Comparison of ENCODE assay signal across 8 mouse cellular contexts in the genomic region with DNA sequence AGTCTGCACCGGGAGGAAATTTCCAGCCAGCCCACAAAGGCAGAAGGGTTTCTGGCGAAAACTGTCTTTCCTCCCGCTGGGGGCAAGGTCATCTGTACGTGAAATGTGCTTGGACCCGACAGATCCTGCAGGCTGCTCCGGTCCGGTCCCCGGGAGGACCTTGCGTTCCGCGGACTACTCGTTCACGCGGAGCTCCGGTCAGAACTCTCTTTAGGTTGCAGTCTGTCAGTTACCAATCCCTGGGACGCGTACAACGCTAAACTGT. TPM values are rescaled to one million over a fixed set of nuclear protein-coding genes. Genes with fewer than 3 reads are reported as not detected.
A peak's percentile ranks its signal among the peaks of the same experiment; 100 is the strongest.
DNase-seq lines count a peak whose midpoint lies in the region; ATAC-seq and TF ChIP-seq lines count a peak whose summit lies in the region.

No protein-coding gene starts in this region.

- H3K4me2 ChIP-seq in kidney, postnatal 0 days (ENCODE audit: low read length): peak overlapping the region; percentile 98
- H3K4me2 ChIP-seq in embryonic facial prominence, embryonic 12.5 days (replicated peaks): peak overlapping the region; percentile 98
- peak overlapping the region; percentile 85 for H3K4me2 ChIP-seq in intestine, embryonic 14.5 days (ENCODE audit: low read length)
- H3K4me2 ChIP-seq in midbrain, embryonic 16.5 days (ENCODE audit: low read length): peak overlapping the region; percentile 92

- peaks cover 31% of the 10 kb centered on the region for H3K36me3 ChIP-seq in kidney, postnatal 0 days (ENCODE audit: insufficient read depth, low read length)
- H3K36me3 ChIP-seq in embryonic facial prominence, embryonic 12.5 days: peaks cover 41% of the 10 kb centered on the region
- H3K36me3 ChIP-seq in intestine, embryonic 14.5 days (ENCODE audit: control insufficient read depth, insufficient read depth, low read length): peaks cover 47% of the 10 kb centered on the region
- H3K36me3 ChIP-seq in midbrain, embryonic 16.5 days (ENCODE audit: control insufficient read depth, insufficient read depth, low read length): peaks cover 24% of the 10 kb centered on the region

- no peaks in the 10 kb centered on the region for H3K9me3 ChIP-seq in kidney, postnatal 0 days (replicated peaks; ENCODE audit: low read length)
- no peaks in the 10 kb centered on the region for H3K9me3 ChIP-seq in embryonic facial prominence, embryonic 12.5 days
- no peaks in the 10 kb centered on the region for H3K9me3 ChIP-seq in intestine, embryonic 14.5 days (ENCODE audit: control insufficient read depth, low read length)
- H3K9me3 ChIP-seq in midbrain, embryonic 16.5 days (replicated peaks; ENCODE audit: control insufficient read depth, low read length, poor library complexity, severe bottlenecking): no peaks in the 10 kb centered on the region

- no peaks in the 10 kb centered on the region for H3K27me3 ChIP-seq in kidney, postnatal 0 days (ENCODE audit: insufficient read depth, low read length)
- no peaks in the 10 kb centered on the region for H3K27me3 ChIP-seq in embryonic facial prominence, embryonic 12.5 days
- H3K27me3 ChIP-seq in intestine, embryonic 14.5 days (replicated peaks; ENCODE audit: control insufficient read depth, insufficient read depth, low read length): no peaks in the 10 kb centered on the region
- no peaks in the 10 kb centered on the region for H3K27me3 ChIP-seq in midbrain, embryonic 16.5 days (ENCODE audit: control insufficient read depth, insufficient read depth, low read depth, low read length)

- H3K4me1 ChIP-seq in kidney, postnatal 0 days (replicated peaks; ENCODE audit: insufficient read depth, low read length): peaks cover 40% of the 10 kb centered on the region
- peaks cover 48% of the 10 kb centered on the region for H3K4me1 ChIP-seq in embryonic facial prominence, embryonic 12.5 days
- H3K4me1 ChIP-seq in intestine, embryonic 14.5 days (replicated peaks; ENCODE audit: control insufficient read depth, insufficient read depth, low read length): peaks cover 45% of the 10 kb centered on the region
- peaks cover 51% of the 10 kb centered on the region for H3K4me1 ChIP-seq in midbrain, embryonic 16.5 days (ENCODE audit: control insufficient read depth, insufficient read depth, low read length)

- H3K27ac ChIP-seq in kidney, postnatal 0 days: peak overlapping the region; percentile 99
- peak overlapping the region; percentile 99 for H3K27ac ChIP-seq in embryonic facial prominence, embryonic 12.5 days
- H3K27ac ChIP-seq in intestine, embryonic 14.5 days (ENCODE audit: low read depth): peak overlapping the region; percentile 98
- H3K27ac ChIP-seq in midbrain, embryonic 16.5 days (ENCODE audit: low read length): peak overlapping the region; percentile 84

- no peak for DNase-seq in kidney, postnatal 0 days (ENCODE audit: low spot score)
- DNase-seq in kidney, postnatal 4 days: no peak
- no peak for DNase-seq in intestine, embryonic 14.5 days (ENCODE audit: low spot score)
- no peak for DNase-seq in cerebellum, adult 8-10 months
- no peak for DNase-seq in right cerebral cortex, adult 2 months (ENCODE audit: low spot score in 2 of 2)

- peak overlapping the region; percentile 86 for H3K9ac ChIP-seq in kidney, postnatal 0 days (ENCODE audit: low read depth, low read length)
- peak overlapping the region; percentile 90 for H3K9ac ChIP-seq in embryonic facial prominence, embryonic 12.5 days
- peak overlapping the region; percentile 77 for H3K9ac ChIP-seq in intestine, embryonic 14.5 days (ENCODE audit: low read length)
- peak overlapping the region; percentile 90 for H3K9ac ChIP-seq in midbrain, embryonic 16.5 days (ENCODE audit: low read depth, low read length)

- no peak for ATAC-seq in kidney, postnatal 0 days (replicated peaks; ENCODE audit: low FRiP score, low read depth)
- ATAC-seq in embryonic facial prominence, embryonic 12.5 days (ENCODE audit: insufficient number of reproducible peaks, insufficient read depth, low FRiP score, low TSS enrichment): no peak
- ATAC-seq in intestine, embryonic 14.5 days (replicated peaks; ENCODE audit: low FRiP score, low TSS enrichment, low read depth): no peak
- no peak for ATAC-seq in midbrain, embryonic 16.5 days
- no peak for ATAC-seq in frontal cortex, adult (ENCODE audit: low TSS enrichment)

- peak overlapping the region; percentile 82 for H3K4me3 ChIP-seq in kidney, postnatal 0 days (replicated peaks; ENCODE audit: low read depth, low read length)
- H3K4me3 ChIP-seq in embryonic facial prominence, embryonic 12.5 days: peak overlapping the region; percentile 84
- peak overlapping the region; percentile 68 for H3K4me3 ChIP-seq in intestine, embryonic 14.5 days (ENCODE audit: low read depth, low read length)
- peak overlapping the region; percentile 75 for H3K4me3 ChIP-seq in midbrain, embryonic 16.5 days (ENCODE audit: low read depth, low read length)

- 0% methylated on average over 18 of the region's 18 CpGs for WGBS in kidney, postnatal 0 days
- WGBS in embryonic facial prominence, embryonic 12.5 days: 1% methylated on average over 18 of the region's 18 CpGs
- WGBS in intestine, embryonic 14.5 days: 0% methylated on average over 18 of the region's 18 CpGs
- 0% methylated on average over 18 of the region's 18 CpGs for WGBS in midbrain, embryonic 16.5 days

- TF ChIP-seq CTCF in kidney, postnatal 0 days (IDR thresholded peaks at IDR 0.05; ENCODE audit: low read depth): no peak

RNA-seq across cellular contexts. Expression of a gene that starts 3.5 kb away (rescaled TPM):
- polyA plus RNA-seq in kidney, postnatal 0 days (2015; fragmentation: Nextera tagmentation; extraction: Ambion mirVana): 23.2 and 26.8 TPM in 2 replicates
- polyA plus RNA-seq in embryonic facial prominence, embryonic 12.5 days (2016; fragmentation: Nextera tagmentation; extraction: Ambion mirVana): 42.3 and 43.4 TPM in 2 replicates
- 29.1 and 29.6 TPM in 2 replicates for polyA plus RNA-seq in intestine, embryonic 14.5 days (2014; fragmentation: Nextera tagmentation; extraction: Ambion mirVana)
- 36.4 and 39.0 TPM in 2 replicates for polyA plus RNA-seq in midbrain, embryonic 16.5 days (2015; fragmentation: Nextera tagmentation; extraction: Ambion mirVana)

RNA-seq across cellular contexts. Expression of a gene that starts 11.9 kb away (rescaled TPM):
- 55.5 and 61.3 TPM in 2 replicates for polyA plus RNA-seq in kidney, postnatal 0 days (2015; fragmentation: Nextera tagmentation; extraction: Ambion mirVana)
- polyA plus RNA-seq in embryonic facial prominence, embryonic 12.5 days (2016; fragmentation: Nextera tagmentation; extraction: Ambion mirVana): 18.1 and 21.3 TPM in 2 replicates
- polyA plus RNA-seq in intestine, embryonic 14.5 days (2014; fragmentation: Nextera tagmentation; extraction: Ambion mirVana): 34.8 and 38.4 TPM in 2 replicates
- 5.2 and 5.9 TPM in 2 replicates for polyA plus RNA-seq in midbrain, embryonic 16.5 days (2015; fragmentation: Nextera tagmentation; extraction: Ambion mirVana)

RNA-seq across cellular contexts. Expression of a gene that starts 14.5 kb away (rescaled TPM):
- polyA plus RNA-seq in kidney, postnatal 0 days (2015; fragmentation: Nextera tagmentation; extraction: Ambion mirVana): 16.6 and 19.8 TPM in 2 replicates
- 44.6 and 50.0 TPM in 2 replicates for polyA plus RNA-seq in embryonic facial prominence, embryonic 12.5 days (2016; fragmentation: Nextera tagmentation; extraction: Ambion mirVana)
- polyA plus RNA-seq in intestine, embryonic 14.5 days (2014; fragmentation: Nextera tagmentation; extraction: Ambion mirVana): 23.3 and 23.8 TPM in 2 replicates
- 27.1 and 28.9 TPM in 2 replicates for polyA plus RNA-seq in midbrain, embryonic 16.5 days (2015; fragmentation: Nextera tagmentation; extraction: Ambion mirVana)

RNA-seq across cellular contexts. Expression of a gene that starts 14.7 kb away (rescaled TPM):
- polyA plus RNA-seq in kidney, postnatal 0 days (2015; fragmentation: Nextera tagmentation; extraction: Ambion mirVana): 183 and 198 TPM in 2 replicates
- polyA plus RNA-seq in embryonic facial prominence, embryonic 12.5 days (2016; fragmentation: Nextera tagmentation; extraction: Ambion mirVana): 126 and 129 TPM in 2 replicates
- polyA plus RNA-seq in intestine, embryonic 14.5 days (2014; fragmentation: Nextera tagmentation; extraction: Ambion mirVana): 184 and 197 TPM in 2 replicates
- polyA plus RNA-seq in midbrain, embryonic 16.5 days (2015; fragmentation: Nextera tagmentation; extraction: Ambion mirVana): 86.2 and 89.6 TPM in 2 replicates

RNA-seq across cellular contexts. Expression of a gene that starts 40.8 kb away (rescaled TPM):
- polyA plus RNA-seq in kidney, postnatal 0 days (2015; fragmentation: Nextera tagmentation; extraction: Ambion mirVana): 38.0 and 42.3 TPM in 2 replicates
- polyA plus RNA-seq in embryonic facial prominence, embryonic 12.5 days (2016; fragmentation: Nextera tagmentation; extraction: Ambion mirVana): 130 and 135 TPM in 2 replicates
- polyA plus RNA-seq in intestine, embryonic 14.5 days (2014; fragmentation: Nextera tagmentation; extraction: Ambion mirVana): 52.4 and 62.3 TPM in 2 replicates
- 82.8 and 86.1 TPM in 2 replicates for polyA plus RNA-seq in midbrain, embryonic 16.5 days (2015; fragmentation: Nextera tagmentation; extraction: Ambion mirVana)
